Mouse (Mus musculus): Measurements from ENCODE around the gene Usp35. TPM values are rescaled to one million over a fixed set of nuclear protein-coding genes. Genes with fewer than 3 reads are reported as not detected.

Usp35 gene
- polyA plus RNA-seq, 1 experiment from 2014 or later: 1.5 TPM

GRCm38 (mm10) chr7:97313364-97313995 lies 18.3 kb downstream of the Usp35 start:
- no peak for ATAC-seq
- H3K9ac ChIP-seq (replicated peaks; ENCODE audit: low read depth): no peak overlapping the region
- no peak overlapping the region for H3K4me2 ChIP-seq (replicated peaks; ENCODE audit: low read depth, low read length)
- TF ChIP-seq CTCF (IDR thresholded peaks at IDR 0.05) (no peak), EP300 (IDR thresholded peaks at IDR 0.05) (no peak)
- no peaks in the 10 kb centered on the region for H3K27me3 ChIP-seq (replicated peaks; ENCODE audit: insufficient read depth, low read length)
- H3K4me1 ChIP-seq (ENCODE audit: insufficient read depth, low read depth, low read length): no peaks in the 10 kb centered on the region
- 67% methylated on average over 7 of the region's 7 CpGs for WGBS
- peaks cover 13% of the 10 kb centered on the region; the same call in 1 of the 2 replicates for H3K36me3 ChIP-seq (ENCODE audit: insufficient read depth, low read length)
- DNase-seq (ENCODE audit: low spot score): no peak
- H3K27ac ChIP-seq (ENCODE audit: low read length): no peak overlapping the region
- no peak overlapping the region for H3K4me3 ChIP-seq (ENCODE audit: low read depth, low read length)
- H3K9me3 ChIP-seq (ENCODE audit: low read length): no peaks in the 10 kb centered on the region

- H3K4me3 ChIP-seq (ENCODE audit: low read depth, low read length): no peak overlapping the region
- H3K4me1 ChIP-seq (ENCODE audit: insufficient read depth, low read depth, low read length): no peaks in the 10 kb centered on the region
- TF ChIP-seq EP300 (IDR thresholded peaks at IDR 0.05): no peak
- TF ChIP-seq CTCF (IDR thresholded peaks at IDR 0.05): no peak
- H3K9me3 ChIP-seq (ENCODE audit: low read length): no peaks in the 10 kb centered on the region
- H3K27ac ChIP-seq (ENCODE audit: low read length): no peak overlapping the region
- 80% methylated on average over 6 of the region's 6 CpGs for WGBS
- DNase-seq (ENCODE audit: low spot score): no peak
- no peak overlapping the region for H3K9ac ChIP-seq (replicated peaks; ENCODE audit: low read depth)
- no peak for ATAC-seq
- H3K4me2 ChIP-seq (replicated peaks; ENCODE audit: low read depth, low read length): no peak overlapping the region
- no peaks in the 10 kb centered on the region for H3K27me3 ChIP-seq (replicated peaks; ENCODE audit: insufficient read depth, low read length)
- peaks cover 18% of the 10 kb centered on the region; the same call in 1 of the 2 replicates for H3K36me3 ChIP-seq (ENCODE audit: insufficient read depth, low read length)
Observed at GRCm38 (mm10) chr7:97312856-97313255, 19.0 kb downstream of the Usp35 start.

- peaks cover 18% of the 10 kb centered on the region; the same call in 1 of the 2 replicates for H3K36me3 ChIP-seq (ENCODE audit: insufficient read depth, low read length)
- no peak overlapping the region for H3K4me2 ChIP-seq (replicated peaks; ENCODE audit: low read depth, low read length)
- H3K9me3 ChIP-seq (ENCODE audit: low read length): no peaks in the 10 kb centered on the region
- TF ChIP-seq EP300 (IDR thresholded peaks at IDR 0.05) (no peak), CTCF (IDR thresholded peaks at IDR 0.05) (no peak)
- no peak overlapping the region for H3K4me3 ChIP-seq (ENCODE audit: low read depth, low read length)
- H3K27ac ChIP-seq (ENCODE audit: low read length): no peak overlapping the region
- H3K27me3 ChIP-seq (replicated peaks; ENCODE audit: insufficient read depth, low read length): no peaks in the 10 kb centered on the region
- 86% methylated on average over 17 of the region's 17 CpGs for WGBS
- ATAC-seq (no peak), DNase-seq (ENCODE audit: low spot score) (no peak)
- H3K4me1 ChIP-seq (ENCODE audit: insufficient read depth, low read depth, low read length): no peaks in the 10 kb centered on the region
- H3K9ac ChIP-seq (replicated peaks; ENCODE audit: low read depth): no peak overlapping the region
Observed at GRCm38 (mm10) chr7:97312196-97312595, 19.6 kb downstream of the Usp35 start.

GRCm38 (mm10) chr7:97311620-97312019 lies 20.2 kb downstream of the Usp35 start:
- Histone ChIP-seq H3K27me3 (replicated peaks; ENCODE audit: insufficient read depth, low read length) (no peaks in the 10 kb centered on the region), H3K9ac (replicated peaks; ENCODE audit: low read depth) (no peak overlapping the region), H3K4me3 (ENCODE audit: low read depth, low read length) (no peak overlapping the region), H3K36me3 (ENCODE audit: insufficient read depth, low read length) (peaks cover 18% of the 10 kb centered on the region; the same call in 1 of the 2 replicates), H3K27ac (ENCODE audit: low read length) (no peak overlapping the region), H3K4me1 (ENCODE audit: insufficient read depth, low read depth, low read length) (no peaks in the 10 kb centered on the region), H3K9me3 (ENCODE audit: low read length) (no peaks in the 10 kb centered on the region), H3K4me2 (replicated peaks; ENCODE audit: low read depth, low read length) (no peak overlapping the region)
- WGBS: 88% methylated on average over 14 of the region's 14 CpGs
- DNase-seq (ENCODE audit: low spot score): no peak
- no peak for ATAC-seq
- TF ChIP-seq CTCF (IDR thresholded peaks at IDR 0.05) (no peak), EP300 (IDR thresholded peaks at IDR 0.05) (no peak)

GRCm38 (mm10) chr7:97310341-97310635 lies 21.5 kb downstream of the Usp35 start:
- no peak for TF ChIP-seq EP300 (IDR thresholded peaks at IDR 0.05)
- TF ChIP-seq CTCF (IDR thresholded peaks at IDR 0.05): no peak
- Histone ChIP-seq H3K27ac (ENCODE audit: low read length) (no peak overlapping the region), H3K9me3 (ENCODE audit: low read length) (no peaks in the 10 kb centered on the region), H3K27me3 (replicated peaks; ENCODE audit: insufficient read depth, low read length) (no peaks in the 10 kb centered on the region), H3K36me3 (ENCODE audit: insufficient read depth, low read length) (peaks cover 18% of the 10 kb centered on the region; the same call in 1 of the 2 replicates), H3K4me3 (ENCODE audit: low read depth, low read length) (no peak overlapping the region), H3K9ac (replicated peaks; ENCODE audit: low read depth) (no peak overlapping the region), H3K4me2 (replicated peaks; ENCODE audit: low read depth, low read length) (no peak overlapping the region), H3K4me1 (ENCODE audit: insufficient read depth, low read depth, low read length) (no peaks in the 10 kb centered on the region)
- 95% methylated on average over 3 of the region's 3 CpGs for WGBS
- ATAC-seq (no peak), DNase-seq (ENCODE audit: low spot score) (no peak)

GRCm38 (mm10) chr7:97309461-97310340 lies 22.1 kb downstream of the Usp35 start:
- Histone ChIP-seq H3K9ac (replicated peaks; ENCODE audit: low read depth) (no peak overlapping the region), H3K4me1 (ENCODE audit: insufficient read depth, low read depth, low read length) (no peaks in the 10 kb centered on the region), H3K36me3 (ENCODE audit: insufficient read depth, low read length) (peaks cover 23% of the 10 kb centered on the region; the same call in 1 of the 2 replicates), H3K4me3 (ENCODE audit: low read depth, low read length) (no peak overlapping the region), H3K4me2 (replicated peaks; ENCODE audit: low read depth, low read length) (no peak overlapping the region), H3K27me3 (replicated peaks; ENCODE audit: insufficient read depth, low read length) (no peaks in the 10 kb centered on the region), H3K9me3 (ENCODE audit: low read length) (no peaks in the 10 kb centered on the region), H3K27ac (ENCODE audit: low read length) (no peak overlapping the region)
- TF ChIP-seq CTCF (IDR thresholded peaks at IDR 0.05) (no peak), EP300 (IDR thresholded peaks at IDR 0.05) (no peak)
- DNase-seq (ENCODE audit: low spot score) (no peak), ATAC-seq (no peak)
- 86% methylated on average over 4 of the region's 4 CpGs for WGBS

All from lung, postnatal 0 days (tissue).